Mouse (Mus musculus): ENCODE results near the gene Fancb.

GRCm38 (mm10) chrX:164980193-164980775 lies at the start of gene Fancb, which contains the start of gene Mospd2:
- TF ChIP-seq CTCF (conservative IDR thresholded peaks at IDR 0.05; ENCODE audit: insufficient read depth, insufficient read length, low read depth, low read length) (no peak), POLR2A (IDR thresholded peaks at IDR 0.05; ENCODE audit: low read depth, low read length) (peak; percentile 50)

Data from kidney, adult 2 months (tissue).